Mouse (Mus musculus): ENCODE data around the gene Lmnb2. TPM values are rescaled to one million over a fixed set of nuclear protein-coding genes. Genes with fewer than 3 reads are reported as not detected.
A peak's percentile ranks its signal among the peaks of the same experiment; 100 is the strongest.

Gene Lmnb2
- polyA plus RNA-seq, 1 experiment: 11.0 TPM

DNA sequence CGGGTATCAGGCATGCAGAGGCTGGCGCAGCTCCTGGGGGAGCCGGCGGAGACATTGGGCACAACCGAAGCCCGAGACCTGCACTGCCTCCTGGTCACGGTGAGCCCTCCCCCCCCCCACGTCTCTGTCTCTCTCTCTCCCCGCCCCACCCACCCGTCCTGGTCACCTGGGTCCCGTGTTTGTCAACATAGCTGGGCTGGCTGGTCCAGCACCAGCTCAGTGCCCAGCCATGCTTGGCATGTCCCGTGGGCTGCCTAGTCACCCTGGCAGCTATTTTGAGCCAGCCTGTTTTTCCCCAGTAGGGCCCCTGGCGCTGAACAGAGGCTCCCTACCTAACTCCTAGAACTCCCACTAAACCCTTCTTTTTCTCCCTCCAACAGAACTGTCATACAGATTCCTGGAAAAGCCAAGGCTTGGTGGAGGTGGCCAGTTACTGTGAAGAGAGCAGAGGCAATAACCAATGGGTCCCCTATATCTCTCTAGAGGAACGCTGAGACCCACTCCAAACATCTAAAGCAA lies 13.2 kb upstream of the Lmnb2 start:
- Histone ChIP-seq H3K4me3 (ENCODE audit: extremely low read depth, insufficient read depth, insufficient read length) (peak overlapping the region; percentile 70; the same call in 1 of the 2 replicates), H3K27me3 (ENCODE audit: control insufficient read depth, insufficient read depth, low read length) (no peaks in the 10 kb centered on the region), H3K27ac (ENCODE audit: insufficient read depth, low read length) (0 out of 2 replicates have a peak overlapping the region, but pooled peaks have one; percentile 7), H3K4me1 (ENCODE audit: control insufficient read depth, insufficient read depth, insufficient read length) (peaks cover 31% of the 10 kb centered on the region), H3K36me3 (ENCODE audit: control insufficient read depth, insufficient read depth, low read length) (0 out of 2 replicates have a peak, but pooled peaks cover 2% of the 10 kb centered on the region)
- DNase-seq (ENCODE audit: low read depth in 1 of 2, low spot score in 2 of 2): no peak
- TF ChIP-seq CTCF (IDR thresholded peaks at IDR 0.05; ENCODE audit: extremely low read depth, insufficient read depth, insufficient read length, insufficient replicate concordance) (no peak), POLR2A (IDR thresholded peaks at IDR 0.05; ENCODE audit: low read depth, low read length) (no peak)
- WGBS: 11% methylated on average over 14 of the region's 14 CpGs

DNA sequence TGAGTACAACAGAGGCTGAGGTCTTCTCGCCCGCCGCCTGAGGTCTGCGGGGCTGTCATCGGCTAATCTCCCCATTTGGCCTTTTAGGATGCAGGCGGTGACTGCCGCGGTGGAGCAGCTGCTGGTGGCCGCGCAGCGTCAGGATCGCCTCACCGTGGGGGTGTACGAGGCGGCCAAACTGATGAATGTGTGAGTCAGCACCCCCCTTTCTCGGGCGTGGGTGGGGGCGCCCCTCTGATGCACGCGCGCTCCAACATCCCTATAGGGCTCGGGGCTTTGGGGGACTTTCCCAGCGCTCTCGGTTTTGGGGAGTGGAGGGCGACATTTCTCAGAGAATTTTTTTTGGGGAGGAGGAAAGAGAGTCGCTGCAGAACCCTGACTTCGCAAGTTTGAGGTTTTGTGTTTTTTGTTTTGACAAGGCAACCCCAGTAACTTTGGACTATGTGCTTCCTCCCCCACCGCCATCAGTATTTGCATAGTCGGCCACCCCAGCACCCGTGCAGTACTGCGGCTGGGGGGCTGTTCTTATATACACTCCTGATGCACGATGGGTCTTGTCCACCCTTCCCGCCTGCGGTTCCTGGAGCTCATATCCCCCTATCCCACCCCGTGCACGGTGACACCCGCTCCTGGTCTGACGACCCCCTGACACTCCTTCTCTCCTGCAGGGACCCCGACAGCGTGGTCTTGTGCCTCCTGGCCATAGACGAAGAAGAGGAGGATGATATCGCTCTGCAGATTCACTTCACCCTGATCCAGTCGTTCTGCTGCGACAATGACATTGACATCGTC lies 12.5 kb upstream of the Lmnb2 start:
- TF ChIP-seq POLR2A (IDR thresholded peaks at IDR 0.05; ENCODE audit: low read depth, low read length): no peak
- no peak for TF ChIP-seq CTCF (IDR thresholded peaks at IDR 0.05; ENCODE audit: extremely low read depth, insufficient read depth, insufficient read length, insufficient replicate concordance)
- Histone ChIP-seq H3K27me3 (ENCODE audit: control insufficient read depth, insufficient read depth, low read length) (no peaks in the 10 kb centered on the region), H3K36me3 (ENCODE audit: control insufficient read depth, insufficient read depth, low read length) (0 out of 2 replicates have a peak, but pooled peaks cover 2% of the 10 kb centered on the region), H3K4me1 (ENCODE audit: control insufficient read depth, insufficient read depth, insufficient read length) (peaks cover 25% of the 10 kb centered on the region), H3K27ac (ENCODE audit: insufficient read depth, low read length) (peak overlapping the region; percentile 79), H3K4me3 (ENCODE audit: extremely low read depth, insufficient read depth, insufficient read length) (peak overlapping the region; percentile 70)
- peak; percentile 31 to 51 for DNase-seq (ENCODE audit: low read depth in 1 of 2, low spot score in 2 of 2)
- WGBS: under 1% methylated on average over 45 of the region's 45 CpGs

DNA sequence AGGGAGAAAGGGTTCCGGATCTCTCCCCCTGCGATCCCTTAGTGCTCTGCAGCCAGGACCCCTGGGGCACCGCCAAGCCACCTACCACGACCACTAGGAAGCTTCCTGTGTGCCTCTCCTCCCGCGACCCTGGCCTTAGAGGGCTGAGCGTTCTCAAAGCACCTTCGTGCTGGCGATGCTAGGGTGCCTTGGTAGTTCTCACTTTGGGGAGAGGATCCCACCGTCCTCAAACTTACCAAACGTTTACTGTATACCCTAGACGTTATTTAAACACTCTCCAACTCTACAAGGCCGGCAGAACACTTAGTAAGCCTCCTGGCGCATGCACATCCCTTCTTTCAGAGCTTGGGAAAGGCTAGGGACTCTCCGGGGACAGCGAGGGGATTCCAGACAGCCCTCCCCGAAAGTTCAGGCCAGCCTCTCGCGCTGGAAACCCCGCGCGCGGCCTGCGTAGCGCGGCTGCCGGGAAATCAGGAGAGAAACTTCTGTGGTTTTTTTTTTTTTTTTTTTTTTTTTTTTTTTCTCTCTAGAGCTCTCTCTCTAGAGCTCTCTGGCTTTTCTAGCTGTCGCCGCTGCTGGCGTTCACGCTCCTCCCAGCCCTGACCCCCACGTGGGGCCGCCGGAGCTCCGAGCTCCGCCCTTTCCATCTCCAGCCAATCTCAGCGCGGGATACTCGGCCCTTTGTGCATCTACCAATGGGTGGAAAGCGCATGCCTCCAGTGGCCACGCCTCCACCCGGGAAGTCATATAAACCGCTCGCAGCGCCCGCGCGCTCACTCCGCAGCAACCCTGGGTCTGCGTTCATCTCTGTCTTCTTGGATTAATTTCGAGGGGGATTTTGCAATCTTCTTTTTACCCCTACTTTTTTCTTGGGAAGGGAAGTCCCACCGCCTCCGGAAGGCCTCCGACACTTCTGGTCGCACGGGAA lies 11.5 kb upstream of the Lmnb2 start, which contains the start of gene Gadd45b:
Gadd45b (plus strand) TSS at position 775 of the 928 bp plus-strand sequence.
- Histone ChIP-seq H3K36me3 (ENCODE audit: control insufficient read depth, insufficient read depth, low read length) (0 out of 2 replicates have a peak, but pooled peaks cover 2% of the 10 kb centered on the region), H3K4me1 (ENCODE audit: control insufficient read depth, insufficient read depth, insufficient read length) (peaks cover 25% of the 10 kb centered on the region), H3K27me3 (ENCODE audit: control insufficient read depth, insufficient read depth, low read length) (no peaks in the 10 kb centered on the region), H3K27ac (ENCODE audit: insufficient read depth, low read length) (peak within 1 kb of the TSS; percentile 79), H3K4me3 (ENCODE audit: extremely low read depth, insufficient read depth, insufficient read length) (peak within 1 kb of the TSS; percentile 70)
- peak; percentile 98 to 99 for DNase-seq (ENCODE audit: low read depth in 1 of 2, low spot score in 2 of 2)
- TF ChIP-seq CTCF (IDR thresholded peaks at IDR 0.05; ENCODE audit: extremely low read depth, insufficient read depth, insufficient read length, insufficient replicate concordance): no peak
- TF ChIP-seq POLR2A (IDR thresholded peaks at IDR 0.05; ENCODE audit: low read depth, low read length): peak; percentile 99
- under 1% methylated on average over 56 of the region's 56 CpGs for WGBS

DNA sequence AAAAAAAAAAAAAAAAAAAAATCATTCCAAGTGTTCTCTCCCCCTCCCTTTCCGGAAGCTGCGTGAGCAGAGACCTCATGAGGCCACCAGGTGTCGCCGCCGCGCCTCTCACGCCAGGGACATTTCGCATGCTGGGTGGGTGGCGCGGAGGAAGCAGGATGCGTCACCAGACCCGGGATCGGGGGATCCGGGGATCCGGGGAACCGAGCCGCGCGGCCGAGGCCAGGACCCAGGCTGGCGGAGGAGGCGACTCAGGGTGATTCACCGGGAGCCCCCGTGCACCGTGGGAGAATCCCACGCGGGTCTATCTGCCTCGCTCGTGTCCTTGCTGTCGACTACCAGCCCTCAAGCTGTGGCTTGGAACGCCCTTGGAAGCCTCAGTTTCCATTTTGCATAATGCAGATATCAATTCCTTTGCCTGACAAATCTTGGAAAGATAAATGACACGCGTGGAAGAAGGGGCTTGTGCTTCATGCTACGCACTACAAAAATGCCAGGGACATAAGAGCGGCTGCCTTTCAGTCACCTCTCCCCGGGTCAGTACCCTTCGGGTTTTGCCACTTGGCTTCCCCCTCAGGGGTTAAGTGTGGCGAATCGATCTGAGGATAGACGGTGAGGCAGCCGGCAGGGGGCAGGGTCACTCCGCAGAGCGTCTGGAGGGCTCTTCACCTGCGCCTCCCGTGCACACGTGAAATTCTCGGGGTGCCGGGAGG lies 10.7 kb upstream of the Lmnb2 start:
- TF ChIP-seq CTCF (IDR thresholded peaks at IDR 0.05; ENCODE audit: extremely low read depth, insufficient read depth, insufficient read length, insufficient replicate concordance) (peak; percentile 93), POLR2A (IDR thresholded peaks at IDR 0.05; ENCODE audit: low read depth, low read length) (no peak)
- Histone ChIP-seq H3K4me1 (ENCODE audit: control insufficient read depth, insufficient read depth, insufficient read length) (peaks cover 23% of the 10 kb centered on the region), H3K4me3 (ENCODE audit: extremely low read depth, insufficient read depth, insufficient read length) (peak overlapping the region; percentile 52), H3K36me3 (ENCODE audit: control insufficient read depth, insufficient read depth, low read length) (0 out of 2 replicates have a peak, but pooled peaks cover 2% of the 10 kb centered on the region), H3K27me3 (ENCODE audit: control insufficient read depth, insufficient read depth, low read length) (no peaks in the 10 kb centered on the region), H3K27ac (ENCODE audit: insufficient read depth, low read length) (peak overlapping the region; percentile 66)
- under 1% methylated on average over 48 of the region's 48 CpGs for WGBS
- DNase-seq (ENCODE audit: low read depth in 1 of 2, low spot score in 2 of 2): peak; percentile 75 to 83

DNA sequence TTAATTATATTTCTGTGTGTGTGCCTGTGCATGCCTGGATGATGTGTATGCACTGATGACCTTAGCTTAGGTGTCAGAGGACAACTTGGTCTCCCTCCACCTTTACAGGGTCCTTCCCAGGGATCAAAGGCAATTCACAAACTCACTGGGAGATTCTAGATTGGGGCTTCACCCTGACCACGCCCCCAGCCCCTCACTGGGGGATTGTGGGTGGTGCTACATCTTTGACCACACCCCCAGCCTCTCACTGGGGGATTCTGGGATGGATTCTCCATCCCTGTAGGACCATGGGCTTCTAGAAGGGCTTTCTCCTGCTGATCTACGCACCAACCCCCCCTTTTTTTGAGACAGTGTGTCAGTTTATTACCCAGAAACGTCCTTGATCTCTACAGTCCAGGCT lies 7.4 kb upstream of the Lmnb2 start:
- WGBS: 73% methylated on average over 3 of the region's 3 CpGs
- no peaks in the 10 kb centered on the region for H3K36me3 ChIP-seq (ENCODE audit: control insufficient read depth, insufficient read depth, low read length)
- H3K4me3 ChIP-seq (ENCODE audit: extremely low read depth, insufficient read depth, insufficient read length): no peak overlapping the region
- DNase-seq (ENCODE audit: low read depth in 1 of 2, low spot score in 2 of 2): no peak
- no peak overlapping the region for H3K27ac ChIP-seq (ENCODE audit: insufficient read depth, low read length)
- no peaks in the 10 kb centered on the region for H3K27me3 ChIP-seq (ENCODE audit: control insufficient read depth, insufficient read depth, low read length)
- no peak for TF ChIP-seq POLR2A (IDR thresholded peaks at IDR 0.05; ENCODE audit: low read depth, low read length)
- no peak for TF ChIP-seq CTCF (IDR thresholded peaks at IDR 0.05; ENCODE audit: extremely low read depth, insufficient read depth, insufficient read length, insufficient replicate concordance)
- H3K4me1 ChIP-seq (ENCODE audit: control insufficient read depth, insufficient read depth, insufficient read length): no peaks in the 10 kb centered on the region

DNA sequence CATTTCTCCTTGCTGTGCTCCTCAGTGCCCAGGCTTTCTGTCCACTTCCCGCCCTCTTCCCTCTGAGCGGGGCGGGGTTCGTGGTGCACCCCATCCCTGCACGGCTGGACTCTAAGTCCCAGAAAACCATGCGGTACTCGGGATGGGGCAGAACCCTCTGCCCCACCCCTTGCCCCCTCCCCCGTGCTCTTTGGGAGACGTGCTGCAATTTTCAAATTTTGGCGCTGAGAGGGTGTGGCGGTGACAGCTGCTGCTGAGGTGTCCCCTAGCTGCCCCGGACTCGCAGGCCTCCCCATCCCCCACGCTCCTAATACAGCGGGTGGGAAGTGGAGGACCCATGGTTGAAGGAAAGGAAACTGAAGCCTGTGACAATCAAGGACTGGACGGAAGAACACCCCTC lies 3.9 kb upstream of the Lmnb2 start:
- DNase-seq (ENCODE audit: low read depth in 1 of 2, low spot score in 2 of 2): no peak
- TF ChIP-seq POLR2A (IDR thresholded peaks at IDR 0.05; ENCODE audit: low read depth, low read length) (no peak), CTCF (IDR thresholded peaks at IDR 0.05; ENCODE audit: extremely low read depth, insufficient read depth, insufficient read length, insufficient replicate concordance) (no peak)
- Histone ChIP-seq H3K27ac (ENCODE audit: insufficient read depth, low read length) (no peak overlapping the region), H3K4me1 (ENCODE audit: control insufficient read depth, insufficient read depth, insufficient read length) (peaks cover 3% of the 10 kb centered on the region; the same call in 1 of the 2 replicates), H3K36me3 (ENCODE audit: control insufficient read depth, insufficient read depth, low read length) (no peaks in the 10 kb centered on the region), H3K27me3 (ENCODE audit: control insufficient read depth, insufficient read depth, low read length) (no peaks in the 10 kb centered on the region), H3K4me3 (ENCODE audit: extremely low read depth, insufficient read depth, insufficient read length) (no peak overlapping the region; the same call in 1 of the 2 replicates)
- 13% methylated on average over 16 of the region's 16 CpGs for WGBS
